Mouse (Mus musculus) ovary, postnatal 14 days (tissue): ENCODE measurements around the gene Cdh8.

Experiments used
- DNase-seq: peaks from one replicate; pipeline ENCODE4 v3.0.0; 2022; ENCODE audit warnings: low spot score

Cdh8 gene

GRCm38 (mm10) chr8:99415966-99416781, at the start of gene Cdh8:
Gene Cdh8 (minus strand): TSS chr8:99416471.
- no peak for DNase-seq

- DNase-seq = no peak
Observed at GRCm38 (mm10) chr8:99446506-99446905, 30.2 kb upstream of the Cdh8 start.

GRCm38 (mm10) chr8:99425901-99426300, 9.6 kb upstream of the Cdh8 start:
- DNase-seq = no peak

GRCm38 (mm10) chr8:99421516-99421915, 5.2 kb upstream of the Cdh8 start:
- DNase-seq = no peak

GRCm38 (mm10) chr8:99419726-99420125, 3.5 kb upstream of the Cdh8 start:
- DNase-seq = no peak

GRCm38 (mm10) chr8:99417456-99417855, 1.2 kb upstream of the Cdh8 start:
- DNase-seq = no peak

- no peak for DNase-seq
Observed at GRCm38 (mm10) chr8:99415076-99415965, 950 bp downstream of the Cdh8 start.

GRCm38 (mm10) chr8:99414483-99414921, 1.8 kb downstream of the Cdh8 start:
- no peak for DNase-seq

GRCm38 (mm10) chr8:99413877-99414482, 2.3 kb downstream of the Cdh8 start:
- no peak for DNase-seq

- DNase-seq = no peak
Observed at GRCm38 (mm10) chr8:99393908-99394307, 22.4 kb downstream of the Cdh8 start.

- no peak for DNase-seq
Observed at GRCm38 (mm10) chr8:99370104-99370503, 46.2 kb downstream of the Cdh8 start.

- DNase-seq = no peak
Observed at GRCm38 (mm10) chr8:99369166-99369565, 47.1 kb downstream of the Cdh8 start.

GRCm38 (mm10) chr8:99368449-99368848, 47.8 kb downstream of the Cdh8 start:
- DNase-seq = no peak

- DNase-seq = no peak
Observed at GRCm38 (mm10) chr8:99353923-99354322, 62.3 kb downstream of the Cdh8 start.

GRCm38 (mm10) chr8:99353221-99353620, 63.0 kb downstream of the Cdh8 start:
- DNase-seq = no peak

- no peak for DNase-seq
Observed at GRCm38 (mm10) chr8:99349456-99349855, 66.8 kb downstream of the Cdh8 start.

- no peak for DNase-seq
Observed at GRCm38 (mm10) chr8:99348618-99349017, 67.7 kb downstream of the Cdh8 start.

- no peak for DNase-seq
Observed at GRCm38 (mm10) chr8:99339310-99339709, 77.0 kb downstream of the Cdh8 start.

- no peak for DNase-seq
Observed at GRCm38 (mm10) chr8:99327559-99327958, 88.7 kb downstream of the Cdh8 start.

GRCm38 (mm10) chr8:99314561-99314960, 101.7 kb downstream of the Cdh8 start:
- no peak for DNase-seq

GRCm38 (mm10) chr8:99304184-99304583, 112.1 kb downstream of the Cdh8 start:
- no peak for DNase-seq

GRCm38 (mm10) chr8:99290201-99290600, 126.1 kb downstream of the Cdh8 start:
- no peak for DNase-seq

GRCm38 (mm10) chr8:99285103-99285502, 131.2 kb downstream of the Cdh8 start:
- DNase-seq = no peak
